Mouse (Mus musculus): ENCODE measurements around the gene Plb1.

DNA sequence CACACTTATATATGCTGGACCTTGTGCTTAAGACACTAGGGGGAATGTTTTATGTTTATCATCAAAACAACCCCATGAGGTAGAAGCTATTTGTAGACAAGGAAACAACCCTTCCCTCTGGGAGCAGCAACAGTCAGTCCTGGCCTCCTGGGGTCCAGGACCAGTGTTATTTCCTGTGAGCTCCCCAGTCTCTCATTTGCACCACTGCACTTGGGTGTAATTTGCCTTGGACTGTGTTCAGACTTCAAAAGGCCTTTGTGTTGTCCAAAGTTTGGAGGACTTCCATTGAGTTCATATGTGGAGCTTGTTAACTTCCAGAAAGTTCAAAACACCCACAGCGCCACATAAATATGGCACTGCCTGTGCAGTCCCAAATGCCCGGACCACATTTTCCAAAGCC lies 180.6 kb downstream of the Plb1 start:
- TF ChIP-seq CTCF (IDR thresholded peaks at IDR 0.05) (no peak), EP300 (IDR thresholded peaks at IDR 0.05) (no peak)
